Mouse (Mus musculus) activated CD4-positive, CD25-positive, alpha-beta regulatory T cell, adult 4 months (primary cell): ENCODE measurements at regions not wholly inside any gene's neighbourhood (a gene's known extent, or its start where the extent isn't known, plus 50 kb on each side); places are given as distances from the start of the nearest gene placed in this dataset.

ENCODE experiments used
- ATAC-seq: one replicate; pipeline ENCODE4 v1.8.0; 2017

DNA sequence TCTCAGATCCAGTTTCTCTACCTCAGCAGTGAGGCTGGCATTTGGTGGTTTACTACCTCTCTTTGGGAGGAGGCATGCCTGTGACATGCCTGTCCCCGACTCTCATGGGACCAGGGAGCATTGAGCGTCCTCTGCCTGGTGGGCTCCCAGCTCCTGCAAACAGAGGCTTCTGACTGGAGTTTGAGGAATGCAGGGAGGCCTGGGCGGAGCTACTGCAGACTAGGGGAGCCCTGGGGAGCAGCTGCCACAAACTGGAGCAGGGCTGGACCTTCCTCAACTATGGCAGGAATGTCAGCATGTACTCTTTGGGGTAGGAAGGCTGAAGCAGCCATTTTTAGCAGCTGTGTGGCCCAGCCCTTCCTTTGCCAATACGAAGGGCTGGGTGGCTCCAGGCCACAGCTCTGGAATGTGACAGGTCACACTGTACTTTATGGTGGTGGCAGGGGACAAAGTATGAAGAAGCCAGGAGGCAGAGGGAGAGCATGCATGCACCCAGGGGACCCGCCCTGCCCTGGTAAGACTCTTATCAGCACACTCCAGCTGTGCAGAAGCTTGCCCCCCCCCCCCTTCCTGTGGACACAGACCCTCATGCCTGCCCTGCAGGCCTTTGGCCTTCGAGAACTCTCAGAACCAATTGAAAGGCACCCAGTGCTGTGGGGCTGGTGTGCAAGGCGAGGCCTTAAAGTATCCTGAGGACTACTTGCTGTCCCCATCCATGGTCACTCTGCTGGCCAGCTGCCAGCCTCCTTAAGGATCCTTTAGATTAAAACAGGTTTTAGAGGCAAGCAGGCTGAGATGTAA is 129.5 kb downstream of the Gadd45g start:
- ATAC-seq: no peak

DNA sequence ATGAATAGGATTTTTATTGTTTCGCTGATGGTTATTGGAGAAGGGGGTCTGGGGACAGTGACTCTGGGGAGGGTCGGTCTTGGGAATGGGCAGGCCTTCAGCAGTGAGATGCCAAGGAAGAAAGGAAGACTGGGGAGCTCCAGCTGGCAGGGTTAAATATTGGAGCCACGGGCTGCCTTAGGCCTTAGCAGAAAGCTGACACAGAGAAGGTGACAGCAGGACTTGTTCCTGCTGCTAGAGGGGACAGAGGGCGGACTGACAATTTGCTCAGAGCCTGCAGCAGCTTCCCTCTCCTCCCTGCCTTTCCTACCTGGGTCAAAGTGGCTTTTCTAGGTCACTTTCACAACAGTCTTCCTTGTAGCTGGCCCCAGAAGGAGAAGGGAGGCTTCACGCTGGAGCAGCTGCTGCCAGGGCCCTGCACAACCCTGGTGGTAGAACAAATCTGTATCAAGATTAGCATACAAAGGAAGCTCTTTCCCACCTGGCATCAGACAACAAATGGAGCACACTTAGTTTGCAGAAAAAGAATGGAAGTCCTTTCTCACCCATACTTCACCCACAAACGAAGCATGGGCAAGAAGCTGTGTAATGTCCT is 130.2 kb downstream of the Gadd45g start:
- ATAC-seq: no peak

DNA sequence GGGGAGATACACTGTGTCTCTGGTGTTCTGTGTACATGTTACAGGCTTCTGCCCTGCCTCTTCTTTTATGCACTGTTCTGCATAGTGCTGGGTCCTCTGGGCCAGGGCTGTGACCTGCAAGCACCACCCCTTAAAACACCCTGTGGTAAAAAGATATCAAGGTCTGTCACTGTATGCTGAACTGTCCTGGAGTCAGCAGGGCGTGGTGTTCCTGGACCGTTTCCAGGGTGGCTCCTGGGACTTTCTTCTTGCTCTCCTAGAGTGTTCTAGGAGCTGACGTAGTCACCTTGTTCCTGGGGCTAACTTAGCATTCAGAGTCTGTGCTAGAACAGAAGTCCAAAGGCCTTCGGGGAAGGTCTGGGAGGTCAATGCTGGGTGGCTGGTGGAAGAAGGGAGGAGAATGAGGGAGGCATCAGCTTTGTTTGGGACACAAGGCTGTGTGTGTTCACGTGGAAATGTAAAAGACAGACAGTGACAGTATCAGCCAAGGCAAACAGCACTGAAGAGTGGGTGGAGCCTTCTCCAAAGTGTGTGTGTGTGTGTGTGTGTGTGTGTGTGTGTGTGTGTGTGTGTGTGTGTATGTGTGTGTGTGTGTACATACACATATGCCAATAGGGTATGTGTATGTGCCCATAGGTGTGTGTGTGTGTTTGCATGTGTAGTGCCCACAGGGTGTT is 133.0 kb downstream of the Gadd45g start:
- ATAC-seq: no peak

DNA sequence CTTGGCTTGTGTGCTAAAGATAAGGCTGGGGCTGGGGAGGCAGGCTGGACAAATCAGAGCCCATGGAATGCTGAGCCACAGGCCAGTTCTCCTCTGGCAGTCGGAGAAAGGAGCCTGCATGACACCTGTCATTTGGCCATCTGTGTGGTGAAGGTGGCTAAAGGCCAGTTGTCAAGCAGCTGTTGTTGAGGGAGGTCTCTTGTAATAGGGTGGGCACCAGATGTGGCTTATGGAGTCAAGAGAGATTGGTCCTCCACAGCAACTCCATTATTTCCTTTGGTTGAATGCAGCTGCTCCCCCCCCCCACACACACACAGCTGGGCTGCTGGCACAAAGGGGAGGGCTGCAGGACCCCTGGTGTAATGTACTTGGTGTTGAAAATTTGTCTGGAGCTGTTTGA is 133.9 kb downstream of the Gadd45g start:
- no peak for ATAC-seq

- ATAC-seq: no peak
Observed at GRCm38 (mm10) chr13:51983002-51983401, 136.5 kb downstream of the Gadd45g start.

- ATAC-seq: no peak
Observed at GRCm38 (mm10) chr13:51983575-51983974, 137.1 kb downstream of the Gadd45g start.

- ATAC-seq: no peak
Observed at GRCm38 (mm10) chr13:51991339-51991738, 144.9 kb downstream of the Gadd45g start.

- no peak for ATAC-seq
Observed at GRCm38 (mm10) chr13:51992878-51993277, 146.4 kb downstream of the Gadd45g start.

- ATAC-seq: no peak
Observed at GRCm38 (mm10) chr13:51996163-51996562, 149.7 kb downstream of the Gadd45g start.

DNA sequence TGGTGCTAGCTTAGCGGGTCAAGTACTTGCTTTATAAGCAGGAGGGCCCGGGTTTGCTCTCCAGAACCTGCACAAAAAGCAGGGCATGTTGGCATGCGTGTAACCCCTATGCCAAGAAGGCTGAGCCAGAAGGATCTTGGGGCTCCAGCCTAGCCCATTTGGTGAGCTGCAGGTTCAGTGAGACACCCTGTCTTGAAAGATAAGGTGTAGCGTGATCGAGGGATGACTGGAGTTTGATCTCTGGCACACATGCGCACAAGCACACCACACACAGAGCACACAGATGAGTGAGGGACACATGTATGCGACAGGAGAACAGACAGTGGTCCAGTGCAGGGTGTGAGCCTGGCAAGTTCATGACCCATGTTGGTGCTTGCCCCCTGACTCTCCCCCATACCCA is 152.1 kb downstream of the Gadd45g start:
- no peak for ATAC-seq

DNA sequence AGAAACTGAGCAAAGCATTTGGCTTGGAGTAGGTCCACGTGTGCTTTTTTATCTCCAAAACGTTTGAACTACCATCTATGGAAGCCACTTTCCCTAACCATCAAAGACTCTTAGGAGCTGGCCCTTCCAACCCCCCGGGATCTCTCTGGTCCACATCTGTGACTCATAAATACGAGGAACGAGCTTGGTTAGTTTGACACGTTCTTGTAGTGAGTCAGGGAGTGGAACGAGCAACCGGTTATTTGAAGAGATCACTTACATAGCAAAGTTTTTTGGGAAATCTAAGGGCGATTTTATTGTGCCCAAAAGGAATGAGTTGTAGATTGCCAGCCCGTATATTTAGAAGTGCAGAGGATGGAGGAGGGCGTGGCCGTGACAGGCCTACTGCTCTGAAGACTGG is 155.3 kb downstream of the Gadd45g start:
- ATAC-seq: no peak

DNA sequence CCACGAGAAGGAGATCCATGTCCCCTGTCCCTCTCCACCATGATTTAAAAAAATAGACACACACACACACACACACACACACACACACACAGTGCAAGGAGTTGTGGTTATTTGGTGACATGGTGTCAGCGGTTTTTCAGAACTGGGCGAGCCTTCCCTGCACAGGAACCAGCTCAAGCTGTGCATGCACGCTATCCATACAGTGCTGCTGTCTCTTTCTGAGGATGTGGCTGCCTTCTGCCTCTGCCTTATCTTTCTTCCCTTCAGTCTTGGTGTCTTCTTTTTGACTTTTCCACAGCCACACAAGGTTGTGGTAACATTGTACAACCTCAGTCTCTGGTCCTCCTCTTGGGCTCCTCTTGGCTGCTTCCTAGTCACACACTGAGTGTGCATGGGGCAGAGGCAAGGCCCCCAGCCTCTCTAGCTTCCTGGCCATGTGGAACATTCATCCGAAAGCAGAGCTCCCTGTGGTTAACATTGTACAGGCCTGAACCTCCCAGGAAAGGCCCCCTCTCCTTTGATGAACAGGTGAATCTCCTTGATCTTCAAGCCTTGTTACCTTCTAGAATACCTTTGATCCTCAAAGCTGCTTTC is 157.6 kb downstream of the Gadd45g start:
- peak; percentile 71 for ATAC-seq

DNA sequence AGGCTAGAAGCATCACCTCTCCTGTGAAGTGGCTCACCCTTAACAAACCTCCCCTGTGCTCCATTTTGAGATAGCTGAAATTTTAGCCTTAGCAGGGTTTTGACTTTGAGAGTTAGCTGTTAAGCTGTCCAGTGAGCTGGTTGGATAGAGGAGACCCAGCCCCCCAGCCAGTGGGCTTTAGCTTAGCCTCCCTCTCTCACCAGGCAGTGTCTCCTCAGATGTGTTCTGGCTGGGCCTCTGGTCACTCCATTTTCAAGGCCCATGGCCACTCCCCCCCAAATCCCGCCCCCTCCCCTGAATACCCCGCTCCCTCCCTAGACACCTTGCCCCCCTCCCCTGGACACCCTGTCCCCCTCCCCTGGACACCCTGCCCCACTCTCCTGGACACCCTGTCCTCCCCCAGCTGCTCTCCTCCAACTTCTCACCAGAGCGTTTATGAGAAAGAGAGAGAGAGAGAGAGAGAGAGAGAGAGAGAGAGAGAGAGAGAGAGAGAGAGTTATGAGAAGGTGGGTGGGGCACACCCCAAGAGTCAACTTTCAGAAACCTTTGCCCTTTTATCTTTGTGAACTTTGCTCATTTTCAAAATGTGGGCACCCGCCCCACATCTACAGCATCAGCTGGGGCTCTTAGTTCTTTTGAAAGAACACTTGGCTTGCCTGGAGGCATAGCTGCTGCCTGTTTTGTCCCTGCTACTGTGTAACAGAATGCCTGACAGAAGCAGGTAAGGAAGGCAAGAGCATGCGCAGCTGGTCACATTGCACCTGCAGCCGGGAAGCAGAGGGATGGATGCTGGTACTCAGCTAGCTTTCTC is 161.3 kb downstream of the Gadd45g start:
- ATAC-seq: peak; percentile 18

- ATAC-seq: peak; percentile 60
Observed at GRCm38 (mm10) chr13:52009231-52009630, 162.8 kb downstream of the Gadd45g start.

DNA sequence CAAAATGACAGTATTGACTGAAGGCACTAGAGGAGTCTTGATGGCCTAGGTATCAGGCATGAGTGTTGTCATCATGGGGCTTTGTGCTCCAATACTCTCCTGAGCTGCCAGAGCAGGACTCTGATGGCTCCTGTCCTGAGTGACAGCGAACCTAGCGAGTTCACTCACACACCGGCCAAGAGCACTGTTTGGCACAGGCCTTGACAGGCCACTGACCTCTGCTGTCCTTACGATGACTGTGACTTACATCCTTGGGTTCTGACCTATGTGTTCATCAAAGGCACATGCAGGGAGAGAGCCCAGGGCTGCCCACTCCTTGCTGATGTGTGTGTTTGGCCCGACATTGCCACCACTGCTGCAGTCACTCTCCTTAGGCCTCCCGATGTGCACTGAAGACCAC is 163.3 kb downstream of the Gadd45g start:
- ATAC-seq: no peak

DNA sequence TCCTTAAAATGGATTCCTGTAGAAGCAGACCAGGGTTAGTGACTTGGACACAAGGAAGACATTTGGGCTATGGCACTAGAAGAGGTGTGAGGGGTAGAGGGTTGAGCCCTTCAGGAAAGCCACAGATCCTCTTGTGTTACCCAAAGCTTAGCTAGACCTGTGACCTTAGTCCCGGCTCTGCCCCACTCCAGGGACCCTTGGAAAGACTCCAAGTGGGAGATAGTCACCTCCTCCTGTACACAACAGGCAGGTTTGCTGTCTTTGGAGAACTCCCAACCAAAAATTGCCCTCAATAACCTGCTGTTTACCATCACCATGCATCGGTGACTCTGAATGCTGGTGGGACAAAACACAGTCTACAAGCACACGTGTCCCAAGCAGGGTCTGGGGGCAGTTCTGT is 164.5 kb downstream of the Gadd45g start:
- ATAC-seq: no peak

DNA sequence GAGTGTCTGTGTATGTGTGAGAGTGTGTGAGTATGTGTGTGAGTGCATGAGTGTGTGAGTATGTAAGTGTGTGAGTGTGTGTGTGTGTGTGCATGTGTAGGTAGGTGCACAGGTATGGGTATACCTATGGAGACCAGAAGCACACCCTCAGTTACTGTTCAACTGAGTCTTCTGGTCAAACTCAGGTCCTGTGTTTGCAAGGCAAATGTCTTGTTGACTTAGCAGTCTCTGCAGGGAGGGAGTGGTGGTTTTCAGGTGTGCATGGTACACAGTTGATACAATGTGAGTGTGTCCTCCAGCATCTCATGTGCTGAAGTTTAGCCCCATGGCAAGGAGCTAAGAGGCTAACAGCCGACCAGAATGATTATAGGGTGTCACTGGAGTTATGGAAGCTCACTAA is 166.7 kb downstream of the Gadd45g start:
- no peak for ATAC-seq

DNA sequence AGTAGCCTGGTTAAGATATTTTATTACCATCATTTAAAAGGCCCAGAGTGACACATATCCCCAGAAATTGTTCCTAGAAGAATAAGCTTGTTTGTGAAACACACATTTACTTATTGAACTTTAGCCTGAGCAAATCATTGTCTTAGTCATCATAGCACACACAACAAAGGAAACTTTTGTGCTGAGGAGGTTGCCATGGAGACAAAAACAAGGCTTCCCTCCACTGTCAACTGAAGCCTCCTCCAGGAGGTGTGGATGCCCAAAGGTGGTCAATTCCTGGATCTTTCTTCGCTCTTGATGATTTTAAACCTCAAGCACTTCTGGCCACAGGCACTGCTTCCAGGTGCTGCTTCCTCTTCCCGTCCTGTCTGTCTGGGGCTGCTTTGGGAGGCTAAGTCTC is 167.3 kb downstream of the Gadd45g start:
- ATAC-seq: peak; percentile 34

DNA sequence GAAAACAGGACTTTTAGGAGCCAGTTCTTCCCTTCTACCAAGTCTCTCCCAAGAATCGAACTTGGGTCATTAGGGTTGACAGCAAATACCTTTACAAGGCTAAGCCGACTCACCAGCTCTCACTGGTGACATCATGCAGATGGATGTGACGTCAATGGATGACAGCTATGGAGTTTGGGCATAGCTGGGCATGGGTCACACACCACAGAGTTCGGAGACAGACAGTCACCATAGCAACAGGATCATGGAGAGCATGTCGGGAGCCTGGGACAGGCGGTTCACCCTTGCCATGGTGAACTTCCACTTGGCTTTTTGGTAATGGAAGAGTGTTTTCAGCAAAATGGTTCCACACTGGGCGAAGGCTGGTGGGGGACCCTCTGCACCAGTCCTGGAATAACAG is 168.1 kb downstream of the Gadd45g start:
- no peak for ATAC-seq

GRCm38 (mm10) chr13:52015066-52015465 is 168.6 kb downstream of the Gadd45g start:
- no peak for ATAC-seq

- ATAC-seq: no peak
Observed at GRCm38 (mm10) chr13:52015496-52015895, 169.0 kb downstream of the Gadd45g start.

GRCm38 (mm10) chr13:52017598-52018190 is 171.2 kb downstream of the Gadd45g start:
- no peak for ATAC-seq
